Mouse (Mus musculus) C2C12 (cell line): ENCODE measurements around the gene Rpn2. TPM values are rescaled to one million over a fixed set of nuclear protein-coding genes. Genes with fewer than 3 reads are reported as not detected.

ENCODE experiments used
- H3K27me3 ChIP-seq: one replicate; pipeline ENCODE4 v1.6.1; 2011; ENCODE audit not compliant: control insufficient read depth, insufficient read depth, insufficient read length
- H3K36me3 ChIP-seq: one replicate; pipeline ENCODE4 v1.6.1; 2011; ENCODE audit not compliant: control insufficient read depth, insufficient read depth
- H3K4me3 ChIP-seq: one replicate; pipeline ENCODE4 v1.5.1; 2011; ENCODE audit warnings: mild to moderate bottlenecking, control low read depth; ENCODE audit not compliant: poor library complexity, insufficient read depth, severe bottlenecking
- H3K79me2 ChIP-seq: one replicate; pipeline ENCODE4 v1.6.1; 2011; ENCODE audit not compliant: control insufficient read depth, insufficient read depth
- H3K79me3 ChIP-seq: one replicate; pipeline ENCODE4 v1.6.1; 2011; ENCODE audit warnings: low read depth, control low read depth
- H3ac ChIP-seq: one replicate; pipeline ENCODE3; 2011; ENCODE audit warnings: low read depth; ENCODE audit not compliant: control insufficient read depth, insufficient read length
- CEBPB ChIP-seq: IDR thresholded peaks from one replicate; pipeline ENCODE4 v1.6.1; 2011; ENCODE audit warnings: low read depth, mild to moderate bottlenecking, control low read depth, moderate library complexity
- CTCF ChIP-seq: IDR thresholded peaks from one replicate; pipeline ENCODE4 v1.5.1; 2011; ENCODE audit not compliant: control insufficient read depth, insufficient read depth, insufficient read length
- FOSL1 ChIP-seq: IDR thresholded peaks from one replicate; pipeline ENCODE4 v1.8.0; 2011; ENCODE audit warnings: mild to moderate bottlenecking, low read length; ENCODE audit not compliant: poor library complexity, insufficient read depth, severe bottlenecking
- MAX ChIP-seq: IDR thresholded peaks from one replicate; pipeline ENCODE4 v1.6.1; 2011; ENCODE audit warnings: mild to moderate bottlenecking, control low read depth
- MYOD1 ChIP-seq: IDR thresholded peaks from one replicate; pipeline ENCODE4 v1.6.1; 2011; ENCODE audit warnings: low read depth; ENCODE audit not compliant: control insufficient read depth, insufficient read length
- MYOG ChIP-seq: IDR thresholded peaks from one replicate; pipeline ENCODE4 v1.6.1; 2011; ENCODE audit not compliant: control insufficient read depth, insufficient read length; ENCODE audit errors: extremely low read depth
- USF1 ChIP-seq: IDR thresholded peaks from one replicate; pipeline ENCODE4 v1.6.1; 2011; ENCODE audit warnings: low read depth, mild to moderate bottlenecking, control low read depth, moderate library complexity
- long read RNA-seq, 2 experiments: library from polyadenylated mRNA; unstranded; transcript quantifications; one replicate each; pipeline ENCODE4 v2.0.0; 2019 to 2020
- polyA plus RNA-seq: library from polyadenylated mRNA; unstranded; fragments of >200 nt; fragmentation: generic; extraction: Trizol; gene quantifications from one replicate; pipeline ENCODE4 v1.2.1, GENCODE M21; 2012; ENCODE audit warnings: missing spikeins

Rpn2 gene
- polyA plus RNA-seq, result 210 TPM
- long read RNA-seq, experiment 1, transcript Rpn2-202 (17 exons, 2,756 nt), result major isoform, 295 of 382 reads
- long read RNA-seq, experiment 1, partial matches to known transcripts, result 66 of 382 reads
- long read RNA-seq, experiment 1, other reads (novel, unspliced or antisense), result 21 of 382 reads
- long read RNA-seq, experiment 2, transcript Rpn2-202 (17 exons, 2,756 nt), result major isoform, 2,703 of 3,050 reads
- long read RNA-seq, experiment 2, partial matches to known transcripts, result 112 of 3,050 reads
- long read RNA-seq, experiment 2, other reads (novel, unspliced or antisense), result 231 of 3,050 reads

DNA sequence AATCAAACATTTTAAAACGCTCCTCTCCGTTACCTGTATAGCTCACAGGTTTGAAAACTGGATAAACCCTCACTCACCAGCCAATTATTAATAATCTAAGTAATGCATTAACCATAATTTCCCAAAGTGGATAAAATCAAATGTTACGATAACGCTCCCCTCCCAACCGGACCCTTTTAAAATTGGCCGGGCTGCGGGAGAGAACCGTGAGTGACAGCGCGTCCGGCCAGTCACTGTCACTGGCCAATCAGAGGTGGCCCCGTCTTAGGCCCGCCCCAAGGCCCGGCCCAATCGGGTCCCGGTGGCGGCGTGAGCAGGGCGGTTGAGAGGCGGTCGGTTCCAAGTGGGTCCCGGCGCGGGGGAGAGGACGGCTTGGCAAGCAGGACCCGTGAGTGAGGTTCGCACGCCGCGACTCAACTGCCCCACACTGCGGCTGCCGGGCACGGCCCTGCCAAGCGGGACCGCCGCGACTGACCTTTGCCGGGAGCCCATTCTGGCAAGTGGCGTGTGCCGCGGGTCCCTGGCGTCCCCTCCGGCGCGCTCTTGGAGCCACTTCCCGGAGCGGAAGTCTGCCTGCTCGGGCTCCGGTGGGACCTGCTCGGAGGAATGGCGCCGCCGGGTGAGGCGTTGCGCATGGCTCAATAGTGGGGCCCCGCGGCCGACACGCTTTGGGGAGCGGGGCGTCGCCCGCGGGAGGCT lies at the start of gene Rpn2:
Gene Rpn2 (plus strand): TSS at position 301 of the 699 bp plus-strand sequence.
- Histone ChIP-seq H3K27me3 (no peaks in the 10 kb centered on the region), H3K36me3 (peaks cover 18% of the 10 kb centered on the region)

DNA sequence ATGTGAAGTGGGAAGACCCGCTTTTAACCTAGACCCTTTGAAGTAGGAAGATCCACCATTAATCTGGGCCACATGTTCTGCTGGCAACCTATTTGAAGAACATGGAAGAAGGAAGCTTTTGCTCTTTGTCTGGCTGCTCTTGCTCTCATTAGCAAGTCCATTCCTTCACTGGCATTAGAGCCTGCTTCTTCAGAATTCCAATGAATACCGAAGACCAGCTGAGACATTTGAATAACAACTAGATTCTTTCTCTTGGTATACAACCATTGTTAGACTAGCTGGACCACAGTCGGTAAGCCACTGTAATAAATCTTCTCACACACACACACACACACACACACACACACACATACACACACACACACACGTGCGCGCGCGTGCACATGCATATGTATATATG lies 42.9 kb upstream of the Rpn2 start:
- Histone ChIP-seq H3K27me3 (peaks cover 39% of the 10 kb centered on the region), H3K79me2 (no peaks in the 10 kb centered on the region), H3ac (no peak overlapping the region), H3K4me3 (no peak overlapping the region), H3K36me3 (no peaks in the 10 kb centered on the region), H3K79me3 (no peaks in the 10 kb centered on the region)
- TF ChIP-seq MAX (no peak), MYOD1 (no peak)

More for the DNA sequence above, at the start of gene Rpn2:
- no peak for TF ChIP-seq MYOD1
- TF ChIP-seq CEBPB, result no peak
- TF ChIP-seq MAX, result peak; percentile 52
- TF ChIP-seq FOSL1, result no peak
- H3K79me2 ChIP-seq, result peaks cover 49% of the 10 kb centered on the region
- peak within 1 kb of the TSS; percentile 98 for H3ac ChIP-seq
- peak within 1 kb of the TSS; percentile 84 for H3K4me3 ChIP-seq
- peaks cover 42% of the 10 kb centered on the region for H3K79me3 ChIP-seq

DNA sequence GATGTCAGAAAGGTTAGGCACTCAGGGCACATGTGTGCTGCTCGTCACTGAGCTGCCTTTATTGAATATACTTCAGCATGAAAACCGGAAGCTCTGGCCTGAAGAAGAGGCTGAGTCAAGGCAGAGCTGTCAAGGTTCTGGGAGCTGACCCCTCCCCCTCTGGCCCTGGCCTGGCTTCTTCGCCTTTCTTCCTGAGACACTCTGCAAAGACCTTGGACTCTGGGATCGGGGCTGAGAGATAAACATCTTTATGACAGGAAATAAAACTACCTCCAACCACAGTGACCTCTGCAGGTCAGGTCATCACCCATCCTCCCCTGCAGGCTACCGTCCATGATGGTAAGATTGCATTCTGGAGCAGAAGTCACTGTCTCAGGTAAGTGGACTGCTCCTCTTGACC lies 33.8 kb upstream of the Rpn2 start:
- no peak overlapping the region for H3K4me3 ChIP-seq
- no peaks in the 10 kb centered on the region for H3K79me3 ChIP-seq
- no peaks in the 10 kb centered on the region for H3K79me2 ChIP-seq
- H3ac ChIP-seq, result no peak overlapping the region
- H3K27me3 ChIP-seq, result no peaks in the 10 kb centered on the region
- no peak for TF ChIP-seq USF1
- no peaks in the 10 kb centered on the region for H3K36me3 ChIP-seq

- no peak overlapping the region for H3K4me3 ChIP-seq
- no peak overlapping the region for H3ac ChIP-seq
- no peak for TF ChIP-seq MYOG
- no peak for TF ChIP-seq MAX
- TF ChIP-seq USF1, result no peak
- no peaks in the 10 kb centered on the region for H3K79me2 ChIP-seq
- no peaks in the 10 kb centered on the region for H3K79me3 ChIP-seq
- H3K36me3 ChIP-seq, result no peaks in the 10 kb centered on the region
- no peaks in the 10 kb centered on the region for H3K27me3 ChIP-seq
These were observed 33.2 kb upstream of the Rpn2 start for GRCm38 (mm10) chr2:157245603-157246002.

GRCm38 (mm10) chr2:157248111-157248510 lies 30.7 kb upstream of the Rpn2 start:
- no peaks in the 10 kb centered on the region for H3K79me2 ChIP-seq
- no peak for TF ChIP-seq USF1
- no peak for TF ChIP-seq CTCF
- TF ChIP-seq MYOG, result no peak
- no peak for TF ChIP-seq FOSL1
- TF ChIP-seq MAX, result no peak
- TF ChIP-seq CEBPB, result no peak
- no peak for TF ChIP-seq MYOD1

DNA sequence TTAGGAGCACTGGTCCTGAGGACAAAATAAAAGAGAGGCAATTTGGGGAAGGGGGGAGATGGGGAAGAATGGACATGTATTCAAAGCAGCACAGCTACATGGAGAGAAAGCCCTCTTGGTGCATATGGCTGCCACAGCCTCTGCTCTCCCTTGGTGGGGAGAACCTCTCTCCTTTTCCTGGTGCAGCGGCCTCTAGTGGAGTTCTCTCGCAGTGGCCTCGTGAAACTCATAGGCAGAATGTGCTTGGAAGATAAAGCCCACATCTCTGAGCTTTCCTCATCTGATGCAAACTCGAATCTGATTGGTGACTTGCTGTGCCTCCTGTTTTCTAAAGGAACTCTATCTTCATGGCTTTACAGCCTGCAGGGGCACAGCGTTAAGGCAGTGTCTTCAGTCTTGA lies 19.1 kb upstream of the Rpn2 start:
- H3K4me3 ChIP-seq, result no peak overlapping the region
- no peaks in the 10 kb centered on the region for H3K36me3 ChIP-seq
- H3K79me3 ChIP-seq, result no peaks in the 10 kb centered on the region
- TF ChIP-seq MYOG (no peak), MYOD1 (no peak), FOSL1 (no peak), MAX (no peak), CTCF (peak; percentile 52), USF1 (no peak), CEBPB (no peak)
- no peak overlapping the region for H3ac ChIP-seq
- no peaks in the 10 kb centered on the region for H3K79me2 ChIP-seq
- H3K27me3 ChIP-seq, result peaks cover 43% of the 10 kb centered on the region

More at GRCm38 (mm10) chr2:157248111-157248510, 30.7 kb upstream of the Rpn2 start:
- Histone ChIP-seq H3ac (no peak overlapping the region), H3K79me3 (no peaks in the 10 kb centered on the region), H3K4me3 (no peak overlapping the region), H3K36me3 (no peaks in the 10 kb centered on the region), H3K27me3 (no peaks in the 10 kb centered on the region)
